Mouse (Mus musculus) olfactory bulb, adult 2 months (tissue): ENCODE measurements around the gene Pgap3.

ENCODE experiments used
- CTCF ChIP-seq: fragments of 200-500 bp; IDR thresholded peaks from 2 replicates; pipeline ENCODE4 v1.5.1; 2012; ENCODE audit warnings: low read depth, mild to moderate bottlenecking, low read length, moderate library complexity; ENCODE audit not compliant: insufficient read depth
- POLR2A ChIP-seq: fragments of 200-500 bp; IDR thresholded peaks from 2 replicates; pipeline ENCODE4 v1.6.1; 2012; ENCODE audit warnings: mild to moderate bottlenecking, low read depth, low read length, moderate library complexity; ENCODE audit not compliant: insufficient read depth

DNA sequence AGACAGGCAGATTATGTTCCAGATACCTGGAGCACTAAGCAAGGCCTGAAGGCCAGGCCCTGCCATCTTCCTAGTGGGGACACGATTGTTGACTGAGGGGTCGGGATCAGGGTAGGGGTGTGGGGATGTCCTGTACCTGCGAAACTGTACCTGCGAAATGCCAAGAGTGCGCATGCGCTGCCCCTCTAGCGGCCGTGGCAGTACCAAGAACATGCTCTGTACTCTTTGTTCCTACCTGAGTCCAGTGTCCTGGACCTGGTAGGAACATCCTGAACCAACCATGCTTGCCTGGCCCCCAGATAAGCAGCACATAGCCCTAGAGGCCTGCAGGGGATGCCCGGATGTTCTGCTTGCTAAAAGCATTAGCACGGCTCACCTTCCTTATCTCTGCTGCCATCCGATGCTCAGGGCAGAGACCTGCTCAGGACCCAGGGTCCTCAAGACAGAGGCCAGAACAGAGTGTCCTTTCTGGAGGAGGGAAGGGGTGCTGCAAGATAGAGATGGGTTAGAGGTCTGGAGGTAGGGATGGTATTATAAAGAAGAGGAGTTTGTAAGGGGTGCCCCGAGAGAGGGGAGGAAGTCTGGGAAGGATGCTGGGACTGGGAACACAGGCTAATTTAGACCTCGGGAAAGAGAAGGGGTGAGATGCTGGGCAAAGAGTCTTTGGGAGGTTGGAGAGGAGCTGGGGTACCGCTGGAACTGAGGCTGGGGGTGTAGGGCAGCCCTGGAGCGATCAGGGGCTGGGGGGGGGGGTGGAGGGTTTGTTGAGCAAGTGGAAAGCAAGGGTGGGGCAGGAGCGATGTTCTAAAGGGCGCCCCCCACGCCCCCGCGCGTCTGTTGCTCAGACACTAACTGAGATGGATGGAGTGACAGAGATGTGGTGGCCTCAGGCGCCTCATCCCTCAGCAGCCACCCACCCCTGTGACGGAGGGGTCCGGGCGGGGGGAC lies 14.4 kb downstream of the Pgap3 start, which contains the start of gene Pnmt:
- TF ChIP-seq POLR2A (no peak), CTCF (no peak)
